Mouse (Mus musculus) CD4-positive, CD25-positive, alpha-beta regulatory T cell, adult 4 months (primary cell): ENCODE data around the gene Rap2b. TPM values are rescaled to one million over a fixed set of nuclear protein-coding genes. Genes with fewer than 3 reads are reported as not detected.

Experiments used
- ATAC-seq: one replicate; pipeline ENCODE4 v1.8.0; 2017
- polyA plus RNA-seq, 2 experiments: library from polyadenylated mRNA; unstranded; fragments of 100-300 nt; shearing (Covaris generic); gene quantifications; one replicate each; pipeline ENCODE4 v1.2.1; 2017

Gene Rap2b
- polyA plus RNA-seq, 2 experiments from 2014 or later: 13.5 to 17.8 TPM

DNA sequence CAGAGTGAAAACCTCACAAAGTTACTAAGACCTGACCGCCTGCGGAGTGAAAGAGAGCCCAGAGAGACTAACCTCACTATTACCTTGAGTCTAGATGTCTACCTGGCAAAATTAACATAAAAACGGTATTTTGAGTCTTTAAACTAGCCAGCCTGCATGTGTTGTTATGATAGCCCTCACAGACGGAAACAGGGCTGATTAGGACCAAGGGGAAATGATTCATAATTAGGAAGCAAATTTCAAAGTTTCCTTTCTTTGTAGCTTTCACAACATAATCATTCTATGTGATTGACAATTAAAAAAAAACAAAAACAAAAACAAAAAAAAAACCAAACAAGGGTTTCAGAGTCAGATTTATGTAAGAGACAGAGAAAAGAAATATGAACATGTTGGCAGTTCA, 24.9 kb downstream of the Rap2b start:
- no peak for ATAC-seq

DNA sequence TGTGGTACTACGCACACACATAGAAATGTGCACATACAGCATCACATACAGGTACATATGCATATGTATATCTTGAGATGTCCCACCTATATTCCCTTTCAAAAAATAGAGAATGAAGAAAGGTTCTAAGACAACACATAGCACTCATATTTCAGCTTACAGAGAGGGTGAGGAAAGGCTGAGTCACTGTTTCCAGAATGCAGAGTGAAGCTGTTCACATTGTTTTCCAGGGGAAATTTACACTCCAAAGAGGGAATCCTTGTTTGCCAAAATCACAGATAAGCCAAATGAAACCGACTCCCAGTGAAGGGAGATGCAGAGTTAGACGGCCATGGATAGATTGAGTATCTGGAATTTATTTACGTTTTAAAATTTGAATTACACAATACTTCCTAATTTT, 30.1 kb downstream of the Rap2b start:
- no peak for ATAC-seq

DNA sequence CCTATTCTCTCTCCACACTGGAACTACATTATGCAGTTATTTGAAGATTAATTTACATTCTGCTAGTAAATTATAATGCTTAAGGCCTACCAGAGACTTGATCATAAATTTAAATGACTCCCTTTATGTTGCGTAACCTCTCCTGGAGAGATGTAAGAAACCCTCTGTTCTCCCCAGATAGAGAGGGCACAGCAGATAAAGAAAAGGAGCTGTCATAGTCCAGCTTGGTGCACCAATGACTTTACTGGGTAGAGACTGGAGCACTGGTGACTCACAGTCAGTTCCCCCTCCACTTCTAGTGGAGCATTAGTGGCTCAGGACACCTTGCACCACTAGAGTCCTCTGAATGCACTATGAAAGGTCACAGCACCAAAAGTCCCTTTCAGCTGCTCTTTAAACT, 31.4 kb downstream of the Rap2b start:
- ATAC-seq: no peak

DNA sequence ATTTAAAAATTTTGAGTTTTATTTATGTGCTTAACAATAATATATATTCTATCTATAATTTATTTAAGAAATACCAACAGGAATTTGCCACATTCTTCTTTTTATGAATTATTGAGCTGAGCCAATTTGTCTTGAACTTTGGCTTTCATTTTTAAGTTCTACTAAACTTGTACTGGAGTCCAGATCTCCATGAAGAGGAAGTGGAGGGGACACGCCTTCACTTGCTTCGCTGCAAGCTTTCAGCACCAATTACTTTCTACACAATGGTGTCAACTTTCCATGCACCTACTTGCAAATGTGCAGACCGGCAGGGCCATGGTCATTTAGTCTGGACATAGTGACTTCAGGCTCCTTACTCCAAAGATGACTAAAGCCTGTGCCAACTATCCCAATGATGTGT, 32.1 kb downstream of the Rap2b start:
- no peak for ATAC-seq

DNA sequence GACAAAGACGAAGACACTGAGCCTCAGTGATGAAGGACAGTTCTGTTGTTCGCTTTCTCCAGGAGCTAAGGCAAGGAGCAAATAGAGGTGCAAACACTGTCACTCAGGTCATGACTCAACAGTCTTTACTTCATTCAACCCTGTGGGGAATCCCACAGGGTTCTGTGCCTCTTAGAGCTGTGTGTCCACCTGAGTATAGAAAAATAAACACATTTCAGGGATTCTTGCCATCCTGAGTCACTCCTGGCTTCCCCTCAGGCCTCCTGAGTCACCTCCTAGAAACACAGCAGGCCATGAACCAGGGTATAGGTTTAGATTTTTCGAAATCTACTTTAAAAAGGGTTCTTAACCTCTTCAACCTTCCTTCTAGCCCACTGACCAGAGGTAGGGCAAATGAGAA, 33.9 kb downstream of the Rap2b start:
- ATAC-seq: no peak

DNA sequence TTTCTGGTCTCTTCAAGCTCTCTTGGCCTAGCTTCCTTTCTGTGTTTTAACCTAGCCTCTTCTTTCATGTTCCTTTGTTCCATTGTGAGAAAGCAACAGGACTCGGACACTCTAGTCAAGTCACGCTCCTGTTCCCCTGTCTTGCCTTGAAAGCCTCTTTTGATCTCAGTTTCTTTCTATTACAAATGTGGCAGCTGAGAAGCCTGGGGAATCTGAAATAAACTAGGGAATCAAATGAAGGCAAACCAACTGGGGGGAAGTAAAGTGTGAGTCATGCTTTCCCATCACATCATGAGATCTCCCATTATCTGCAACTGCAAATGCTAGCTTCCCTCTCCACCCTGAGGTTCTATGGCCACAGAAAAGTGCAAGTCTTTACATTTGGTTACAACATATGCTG, 35.3 kb downstream of the Rap2b start:
- ATAC-seq: no peak

DNA sequence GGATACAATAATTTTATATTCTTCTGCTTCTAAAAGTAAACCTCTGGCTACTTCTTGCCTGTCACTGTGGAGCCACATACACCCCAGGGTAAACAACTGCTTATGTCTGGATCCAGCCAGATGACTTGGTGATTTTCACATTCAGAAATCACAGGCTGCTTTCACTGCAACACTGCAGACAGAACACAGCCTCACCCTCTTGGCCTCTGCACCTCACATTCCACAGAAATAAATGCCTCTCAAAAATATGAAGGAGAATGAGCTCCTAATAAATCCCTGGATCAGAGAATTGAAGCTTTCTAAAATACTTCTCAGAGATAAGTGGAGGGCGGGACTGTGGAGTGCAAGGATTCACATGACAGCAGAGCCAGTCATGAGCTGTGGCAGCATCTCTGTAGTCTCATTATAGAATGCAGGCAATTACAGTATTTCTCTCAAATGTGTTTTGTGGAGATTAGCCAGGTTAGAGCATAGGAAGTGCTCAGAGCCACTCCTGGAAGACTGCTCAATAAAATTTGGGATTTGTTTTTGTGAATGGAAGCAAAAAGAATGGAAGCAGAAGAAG, 39.5 kb downstream of the Rap2b start:
- no peak for ATAC-seq

DNA sequence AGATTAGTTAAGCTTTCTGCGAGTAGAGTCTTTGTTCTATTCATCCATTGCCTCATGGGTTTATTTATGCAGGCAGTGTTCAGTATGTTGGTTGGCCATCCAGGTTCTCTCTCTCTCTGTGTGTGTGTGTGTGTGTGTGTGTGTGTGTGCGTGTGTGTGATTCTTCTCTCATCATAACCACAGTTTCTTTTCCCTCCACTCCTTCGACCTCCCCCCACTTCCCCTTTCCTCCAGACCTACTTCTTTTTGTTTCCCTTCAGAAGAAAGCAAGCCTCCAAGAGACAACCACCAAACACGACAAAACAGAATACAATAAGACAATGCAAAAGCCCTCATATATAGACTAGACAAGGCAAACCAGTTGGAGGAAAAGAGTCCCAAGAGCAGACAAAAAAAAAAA, 45.5 kb downstream of the Rap2b start:
- no peak for ATAC-seq

DNA sequence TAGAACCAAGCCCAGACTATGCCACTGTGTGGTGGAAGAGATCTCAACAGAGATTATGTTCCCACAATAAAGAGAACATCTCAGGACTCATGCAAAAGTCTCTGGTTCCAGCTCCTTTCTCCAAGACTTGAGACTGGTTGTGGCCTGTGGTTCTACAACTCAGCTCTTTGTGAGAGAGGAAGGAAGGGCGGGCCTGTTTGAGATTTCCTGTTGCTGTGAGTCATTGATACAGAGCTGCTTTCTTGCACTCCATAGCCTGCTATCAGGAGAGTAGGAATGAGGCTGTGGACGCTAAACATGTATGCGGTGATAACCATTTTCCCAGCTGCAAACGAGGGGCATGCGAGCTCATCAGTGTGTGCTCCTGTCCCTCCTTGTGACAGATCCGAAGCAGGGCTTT, 48.2 kb downstream of the Rap2b start:
- ATAC-seq: peak; percentile 84

DNA sequence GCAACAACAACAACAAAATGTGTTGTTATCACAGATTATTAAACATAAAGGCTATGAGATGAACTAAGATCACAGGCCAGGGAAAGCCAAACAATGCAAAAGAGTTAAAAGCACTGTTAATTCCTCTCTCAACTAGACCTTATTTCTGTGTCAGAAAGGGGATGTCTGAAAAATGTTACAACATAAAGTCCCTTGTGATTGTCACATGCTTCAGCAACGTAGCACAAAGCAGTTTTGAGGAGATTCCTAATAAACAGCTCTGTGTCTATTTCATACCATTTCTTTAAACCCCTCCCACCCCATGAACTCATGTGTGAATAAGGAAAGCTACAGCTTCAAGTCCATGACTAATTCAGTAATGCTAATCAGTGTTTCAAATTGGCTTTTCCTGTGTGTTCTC, 54.4 kb downstream of the Rap2b start:
- no peak for ATAC-seq

Other genes starting within 250 kb of the Rap2b start
- not detected for gene B430305J03Rik, start 4.3 kb downstream of the Rap2b start, polyA plus RNA-seq